Mouse (Mus musculus) olfactory bulb, adult 2 months (tissue): ENCODE results near the gene Sorbs2. TPM values are rescaled to one million over a fixed set of nuclear protein-coding genes. Genes with fewer than 3 reads are reported as not detected.

Experiments
- H3K27ac ChIP-seq: fragments of 200-500 bp; 2 replicates; pipeline ENCODE4 v1.5.1; 2012; ENCODE audit warnings: low read depth, low read length; ENCODE audit not compliant: insufficient read depth
- H3K4me1 ChIP-seq: fragments of 200-500 bp; 2 replicates; pipeline ENCODE4 v1.6.1; 2012; ENCODE audit warnings: low read length; ENCODE audit not compliant: control insufficient read depth, insufficient read depth
- H3K4me3 ChIP-seq: fragments of 200-500 bp; 2 replicates; pipeline ENCODE4 v1.5.1; 2012; ENCODE audit warnings: mild to moderate bottlenecking, low read depth, low read length, moderate library complexity; ENCODE audit not compliant: insufficient read depth
- CTCF ChIP-seq: fragments of 200-500 bp; IDR thresholded peaks from 2 replicates; pipeline ENCODE4 v1.5.1; 2012; ENCODE audit warnings: low read depth, mild to moderate bottlenecking, low read length, moderate library complexity; ENCODE audit not compliant: insufficient read depth
- POLR2A ChIP-seq: fragments of 200-500 bp; IDR thresholded peaks from 2 replicates; pipeline ENCODE4 v1.6.1; 2012; ENCODE audit warnings: mild to moderate bottlenecking, low read depth, low read length, moderate library complexity; ENCODE audit not compliant: insufficient read depth
- WGBS: fragments of 180-500 bp; shearing (Covaris S2); methylation state at CpG from one replicate; pipeline ENCODE4 v1.1.7; 2018; 5-methylcytosine and 5-hydroxymethylcytosine counted together
- polyA plus RNA-seq: library from polyadenylated mRNA; stranded (reverse); fragments of >200 nt; gene quantifications from 2 replicates; pipeline ENCODE4 v1.2.4, GENCODE M21; 2012; ENCODE audit warnings: low replicate concordance; ENCODE audit not compliant: missing spikeins, insufficient read depth, insufficient read length

Gene Sorbs2
- polyA plus RNA-seq, 1 experiment, result not detected

DNA sequence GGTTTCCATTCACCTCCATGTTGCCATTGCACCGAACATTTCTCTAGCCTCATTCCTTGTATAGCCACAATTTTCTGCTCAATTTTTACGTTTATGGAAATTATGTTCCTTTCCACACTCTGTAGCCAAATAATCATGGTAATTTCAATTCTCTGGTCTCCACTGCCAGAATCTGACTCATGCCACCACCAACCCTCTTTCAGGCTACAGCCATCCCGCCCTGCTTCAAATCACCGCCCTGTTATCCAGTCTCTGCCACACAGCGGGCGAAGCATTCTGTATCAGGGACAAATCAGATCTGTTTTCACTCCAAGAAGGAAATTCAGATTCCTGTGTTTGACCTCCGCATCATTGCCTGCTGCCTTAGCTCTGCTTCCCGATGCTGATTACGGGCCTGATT lies 79.4 kb downstream of the Sorbs2 start:
- Histone ChIP-seq H3K4me3 (no peak overlapping the region), H3K27ac (no peak overlapping the region), H3K4me1 (no peaks in the 10 kb centered on the region)
- no peak for TF ChIP-seq POLR2A
- no peak for TF ChIP-seq CTCF
- WGBS, result 82% methylated on average over 9 of the region's 9 CpGs

- H3K4me1 ChIP-seq, result no peaks in the 10 kb centered on the region
- H3K4me3 ChIP-seq, result no peak overlapping the region
- WGBS, result 77% methylated on average over 4 of the region's 4 CpGs
- H3K27ac ChIP-seq, result no peak overlapping the region
- TF ChIP-seq POLR2A (no peak), CTCF (no peak)
These were observed 84.3 kb downstream of the Sorbs2 start for GRCm38 (mm10) chr8:45591888-45592287.

DNA sequence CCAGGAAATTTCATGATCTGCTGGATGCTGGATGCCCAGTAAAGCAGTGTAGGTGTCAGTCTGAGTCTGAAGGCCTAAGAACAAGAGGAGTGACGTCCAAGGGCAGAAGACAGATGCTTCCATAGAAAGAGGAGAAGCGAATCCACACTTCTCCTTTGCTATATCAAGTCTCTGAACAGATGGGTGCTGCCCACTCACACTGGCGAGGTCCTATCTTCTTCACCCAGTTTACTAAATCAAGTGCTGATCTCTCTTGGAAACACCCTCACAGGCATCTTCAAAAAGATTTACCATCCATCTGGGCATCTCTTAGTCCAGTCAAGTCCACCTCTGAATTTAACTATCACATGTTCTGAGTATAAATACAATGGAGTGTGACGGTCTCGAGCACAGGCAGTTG lies 86.1 kb downstream of the Sorbs2 start:
- TF ChIP-seq CTCF (no peak), POLR2A (no peak)
- Histone ChIP-seq H3K27ac (no peak overlapping the region), H3K4me3 (no peak overlapping the region), H3K4me1 (no peaks in the 10 kb centered on the region)
- WGBS, result 94% methylated on average over 5 of the region's 5 CpGs

DNA sequence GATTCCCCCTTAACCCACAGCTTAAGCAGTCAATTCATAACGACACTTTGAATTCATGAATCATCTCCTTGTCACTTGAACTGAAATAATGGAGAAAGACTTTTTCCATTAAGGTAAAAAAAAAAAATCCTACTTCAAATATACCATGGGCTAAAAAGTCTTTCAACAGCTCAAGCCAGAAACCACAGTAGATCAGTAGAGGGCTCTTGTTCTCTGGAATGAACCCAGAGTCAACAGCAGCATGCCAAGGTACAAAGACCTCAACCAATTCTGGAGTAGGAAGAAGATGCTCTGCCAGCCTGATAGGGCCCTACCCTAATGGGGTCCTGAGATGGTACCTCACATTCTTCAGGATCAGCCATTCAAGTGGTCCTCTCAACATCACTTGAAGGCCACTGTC lies 88.4 kb downstream of the Sorbs2 start:
- 94% methylated on average over 1 of the region's 1 CpGs for WGBS
- no peak overlapping the region for H3K27ac ChIP-seq
- TF ChIP-seq POLR2A (no peak), CTCF (no peak)
- H3K4me3 ChIP-seq, result no peak overlapping the region
- H3K4me1 ChIP-seq, result no peaks in the 10 kb centered on the region

GRCm38 (mm10) chr8:45596591-45596990 lies 89.0 kb downstream of the Sorbs2 start:
- no peak overlapping the region for H3K27ac ChIP-seq
- no peak overlapping the region for H3K4me3 ChIP-seq
- TF ChIP-seq POLR2A, result no peak
- no peak for TF ChIP-seq CTCF
- 94% methylated on average over 2 of the region's 2 CpGs for WGBS
- H3K4me1 ChIP-seq, result no peaks in the 10 kb centered on the region

DNA sequence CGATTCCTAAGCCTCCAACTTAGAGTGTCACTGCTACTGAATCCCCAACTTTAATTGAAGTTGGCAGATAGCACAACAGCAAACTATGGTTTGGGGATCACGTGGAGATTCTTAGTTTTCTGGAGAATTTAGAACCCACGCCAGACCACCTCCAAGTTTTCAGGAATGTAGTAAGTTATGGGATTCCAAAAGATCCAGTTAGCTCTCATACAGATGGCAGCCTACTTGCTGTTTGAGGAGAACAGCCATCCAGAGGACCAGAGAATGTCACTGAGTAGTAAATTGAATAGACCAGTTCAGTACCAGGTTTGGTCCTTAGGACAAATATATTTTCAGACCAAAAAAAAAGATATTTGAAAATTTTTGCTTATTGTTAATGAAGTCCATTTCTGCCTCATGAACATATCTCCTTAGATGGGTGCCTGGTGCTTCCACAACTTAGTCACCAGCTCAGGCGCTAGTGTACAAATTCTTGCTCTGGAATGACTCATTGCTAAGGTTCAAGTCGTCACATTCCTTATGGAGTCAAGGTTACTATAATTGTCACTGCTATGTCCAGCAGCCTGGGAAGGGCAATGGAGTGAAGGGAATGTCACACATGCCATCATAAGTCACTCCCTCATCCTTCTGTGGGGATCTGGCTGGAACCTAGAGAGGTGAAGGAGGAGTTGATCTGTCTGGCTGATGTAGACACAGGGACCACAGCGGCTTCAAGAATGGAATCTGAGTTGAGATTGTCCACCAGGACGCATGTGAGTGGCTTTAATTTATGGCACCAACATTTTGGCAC lies 90.2 kb downstream of the Sorbs2 start:
- 80% methylated on average over 7 of the region's 7 CpGs for WGBS
- TF ChIP-seq POLR2A, result no peak
- no peak for TF ChIP-seq CTCF
- H3K4me3 ChIP-seq, result no peak overlapping the region
- H3K4me1 ChIP-seq, result no peaks in the 10 kb centered on the region
- no peak overlapping the region for H3K27ac ChIP-seq

- no peak overlapping the region for H3K27ac ChIP-seq
- no peak overlapping the region for H3K4me3 ChIP-seq
- H3K4me1 ChIP-seq, result no peaks in the 10 kb centered on the region
- 71% methylated on average over 2 of the region's 2 CpGs for WGBS
- TF ChIP-seq CTCF (no peak), POLR2A (no peak)
These were observed 91.3 kb downstream of the Sorbs2 start for GRCm38 (mm10) chr8:45598883-45599282.

- H3K27ac ChIP-seq, result no peak overlapping the region
- WGBS, result 46% methylated on average over 4 of the region's 4 CpGs
- no peak for TF ChIP-seq POLR2A
- TF ChIP-seq CTCF, result no peak
- no peak overlapping the region for H3K4me3 ChIP-seq
- H3K4me1 ChIP-seq, result no peaks in the 10 kb centered on the region
These were observed 94.4 kb downstream of the Sorbs2 start for GRCm38 (mm10) chr8:45602019-45602418.

- H3K4me3 ChIP-seq, result no peak overlapping the region
- no peak overlapping the region for H3K27ac ChIP-seq
- 67% methylated on average over 1 of the region's 1 CpGs for WGBS
- H3K4me1 ChIP-seq, result no peaks in the 10 kb centered on the region
- TF ChIP-seq POLR2A, result no peak
These were observed 97.8 kb downstream of the Sorbs2 start for GRCm38 (mm10) chr8:45605419-45605818.
